Comparison of ENCODE assay signal across 8 mouse cellular contexts in genomic region chr15:89059161-89059931, GRCm38 (mm10). TPM values are rescaled to one million over a fixed set of nuclear protein-coding genes. Genes with fewer than 3 reads are reported as not detected.
DNase-seq lines count a peak whose midpoint lies in the region; ATAC-seq lines count a peak whose summit lies in the region.

Gene Panx2, plus strand, starts transcription at chr15:89059734.

- peak within 1 kb of the TSS; percentile 85 for H3K27ac ChIP-seq in midbrain, embryonic 16.5 days (ENCODE audit: low read length)

- H3K4me1 ChIP-seq in midbrain, embryonic 16.5 days (ENCODE audit: control insufficient read depth, insufficient read depth, low read length) = peaks cover 20% of the 10 kb centered on the region

- no peaks in the 10 kb centered on the region; the same call in none of the 2 replicates for H3K36me3 ChIP-seq in midbrain, embryonic 16.5 days (ENCODE audit: control insufficient read depth, insufficient read depth, low read length)

- H3K9me3 ChIP-seq in midbrain, embryonic 16.5 days (replicated peaks; ENCODE audit: control insufficient read depth, low read length, poor library complexity, severe bottlenecking) = no peaks in the 10 kb centered on the region

- H3K4me2 ChIP-seq in midbrain, embryonic 16.5 days (ENCODE audit: low read length) = peak within 1 kb of the TSS; percentile 83

- ATAC-seq in cerebellum, adult (ENCODE audit: insufficient number of reproducible peaks, low FRiP score, low TSS enrichment) = no peak
- peak; percentile 57 for ATAC-seq in midbrain, embryonic 16.5 days

- peak; percentile 80 for DNase-seq in cerebellum, adult 11-12 months
- peak; percentile 12 to 60 for DNase-seq in spleen, postnatal 4 days (ENCODE audit: low spot score in 2 of 2)
- DNase-seq in spleen, postnatal 36 days (ENCODE audit: low spot score in 2 of 2) = no peak
- DNase-seq in frontal cortex, adult 2 months (ENCODE audit: extremely low spot score in 1 of 2, low spot score in 1 of 2) = no peak
- peak in 1 of 2 experiments; percentile 46 for DNase-seq in left cerebral cortex, adult 8-10 months (ENCODE audit: low spot score in 2 of 2)
- DNase-seq in c-Kit-positive CD71-positive TER-119-positive erythroid progenitor cells, embryonic 14.5 days (ENCODE audit: low spot score) = no peak

- WGBS in midbrain, embryonic 16.5 days = under 1% methylated on average over 46 of the region's 57 CpGs

- H3K9ac ChIP-seq in midbrain, embryonic 16.5 days (ENCODE audit: low read depth, low read length) = peak within 1 kb of the TSS; percentile 88

- H3K27me3 ChIP-seq in midbrain, embryonic 16.5 days (ENCODE audit: control insufficient read depth, insufficient read depth, low read depth, low read length) = no peaks in the 10 kb centered on the region

- peak within 1 kb of the TSS; percentile 78 for H3K4me3 ChIP-seq in midbrain, embryonic 16.5 days (ENCODE audit: low read depth, low read length)

RNA-seq across cellular contexts. Expression of gene Panx2, which starts in this region (rescaled TPM):
- 91.8 and 100 TPM in 2 replicates for polyA plus RNA-seq in frontal cortex, adult 2 months (2012; rRNA removed)
- total RNA-seq in left cerebral cortex, adult 8-10 months (2022) = 100 to 1,000 TPM; 108 to 121 (median 111) TPM
- 7.5 and 9.5 TPM in 2 replicates for polyA plus RNA-seq in midbrain, embryonic 16.5 days (2015; fragmentation: Nextera tagmentation; extraction: Ambion mirVana)

Comparison
In these comparisons a context has a peak if more than half of its experiments do, and no peak if none do; other contexts are left out.
1. DNase-seq: peak in cerebellum, adult 11-12 months (single experiment) and spleen, postnatal 4 days (2 of 2); none in spleen, postnatal 36 days (0 of 2), frontal cortex, adult 2 months (0 of 2) and c-Kit-positive CD71-positive TER-119-positive erythroid progenitor cells, embryonic 14.5 days (single experiment).